Mouse (Mus musculus) midbrain, embryonic 13.5 days (tissue): ENCODE measurements at regions not wholly inside any gene's neighbourhood (a gene's known extent, or its start where the extent isn't known, plus 50 kb on each side); places are given as distances from the start of the nearest gene placed in this dataset.
A peak's percentile ranks its signal among the peaks of the same experiment; 100 is the strongest.

ENCODE experiments used
- ATAC-seq: fragments of 200-750 bp; cut with Nextera tagmentation; 2 replicates; pipeline ENCODE4 v1.8.0; 2017; ENCODE audit warnings: mild to moderate bottlenecking, moderate TSS enrichment, moderate library complexity
- H3K27ac ChIP-seq: fragments of 300-500 bp; sonication (generic); 2 replicates; pipeline ENCODE4 v1.5.1; 2015; ENCODE audit warnings: inconsistent platforms, mild to moderate bottlenecking, moderate library complexity
- H3K27me3 ChIP-seq: fragments of 300-500 bp; sonication (generic); 2 replicates; pipeline ENCODE4 v1.6.1; 2015; ENCODE audit warnings: mild to moderate bottlenecking, inconsistent platforms
- H3K36me3 ChIP-seq: fragments of 300-500 bp; sonication (generic); 2 replicates; pipeline ENCODE4 v1.6.1; 2015; ENCODE audit warnings: mild to moderate bottlenecking, inconsistent platforms
- H3K4me1 ChIP-seq: fragments of 300-500 bp; sonication (generic); replicated peaks from 2 replicates; pipeline ENCODE4 v1.6.1; 2015; ENCODE audit warnings: inconsistent platforms
- H3K4me2 ChIP-seq: fragments of 300-500 bp; sonication (generic); replicated peaks from 2 replicates; pipeline ENCODE4 v1.6.1; 2015; ENCODE audit warnings: moderate library complexity, mild to moderate bottlenecking, inconsistent platforms
- H3K4me3 ChIP-seq: fragments of 300-500 bp; sonication (generic); replicated peaks from 2 replicates; pipeline ENCODE4 v1.5.1; 2015; ENCODE audit warnings: mild to moderate bottlenecking, inconsistent platforms
- H3K9ac ChIP-seq: fragments of 300-500 bp; sonication (generic); replicated peaks from 2 replicates; pipeline ENCODE4 v1.6.1; 2015; ENCODE audit warnings: mild to moderate bottlenecking, inconsistent platforms
- H3K9me3 ChIP-seq: fragments of 300-500 bp; sonication (generic); 2 replicates; pipeline ENCODE4 v1.6.1; 2016; ENCODE audit warnings: mild to moderate bottlenecking, inconsistent platforms
- WGBS: fragments of 180-500 bp; shearing (Covaris S2); methylation state at CpG from one replicate; pipeline ENCODE4 v1.1.7; 2015; 5-methylcytosine and 5-hydroxymethylcytosine counted together

GRCm38 (mm10) chr13:107902800-107903149, 141.5 kb upstream of the Smim15 start:
- H3K4me2 ChIP-seq = no peak overlapping the region
- ATAC-seq = no peak
- H3K27ac ChIP-seq = no peak overlapping the region
- H3K9me3 ChIP-seq = no peaks in the 10 kb centered on the region
- no peaks in the 10 kb centered on the region for H3K36me3 ChIP-seq
- no peak overlapping the region for H3K9ac ChIP-seq
- 76% methylated on average over 5 of the region's 5 CpGs for WGBS
- peaks cover 11% of the 10 kb centered on the region for H3K4me1 ChIP-seq
- H3K4me3 ChIP-seq = no peak overlapping the region
- no peaks in the 10 kb centered on the region for H3K27me3 ChIP-seq

GRCm38 (mm10) chr13:107899600-107900229, 144.5 kb upstream of the Smim15 start:
- Histone ChIP-seq H3K9ac (no peak overlapping the region), H3K4me2 (no peak overlapping the region), H3K4me3 (no peak overlapping the region), H3K36me3 (no peaks in the 10 kb centered on the region), H3K9me3 (no peaks in the 10 kb centered on the region), H3K4me1 (peaks cover 11% of the 10 kb centered on the region), H3K27ac (no peak overlapping the region), H3K27me3 (no peaks in the 10 kb centered on the region)
- no peak for ATAC-seq
- 55% methylated on average over 8 of the region's 8 CpGs for WGBS

GRCm38 (mm10) chr13:107897646-107898045, 146.6 kb upstream of the Smim15 start:
- H3K27me3 ChIP-seq = peaks cover 8% of the 10 kb centered on the region
- H3K9ac ChIP-seq = no peak overlapping the region
- ATAC-seq = no peak
- no peak overlapping the region for H3K4me3 ChIP-seq
- no peak overlapping the region for H3K4me2 ChIP-seq
- no peaks in the 10 kb centered on the region for H3K36me3 ChIP-seq
- H3K4me1 ChIP-seq = no peaks in the 10 kb centered on the region; the same call in 1 of the 2 replicates
- no peak overlapping the region for H3K27ac ChIP-seq
- 82% methylated on average over 1 of the region's 1 CpGs for WGBS
- no peaks in the 10 kb centered on the region for H3K9me3 ChIP-seq

GRCm38 (mm10) chr13:107897184-107897583, 147.1 kb upstream of the Smim15 start:
- no peak for ATAC-seq
- peaks cover 8% of the 10 kb centered on the region for H3K27me3 ChIP-seq
- 93% methylated on average over 3 of the region's 3 CpGs for WGBS

GRCm38 (mm10) chr13:107893581-107894183, 150.6 kb upstream of the Smim15 start:
- Histone ChIP-seq H3K9me3 (no peaks in the 10 kb centered on the region), H3K4me2 (no peak overlapping the region), H3K36me3 (no peaks in the 10 kb centered on the region), H3K27me3 (peaks cover 8% of the 10 kb centered on the region), H3K4me1 (peaks cover 13% of the 10 kb centered on the region), H3K27ac (no peak overlapping the region), H3K9ac (no peak overlapping the region), H3K4me3 (no peak overlapping the region)
- no peak for ATAC-seq
- 95% methylated on average over 8 of the region's 8 CpGs for WGBS

More at GRCm38 (mm10) chr13:107897184-107897583, 147.1 kb upstream of the Smim15 start:
- Histone ChIP-seq H3K4me2 (no peak overlapping the region), H3K4me1 (peaks cover 5% of the 10 kb centered on the region), H3K36me3 (no peaks in the 10 kb centered on the region), H3K4me3 (no peak overlapping the region), H3K9ac (no peak overlapping the region), H3K9me3 (no peaks in the 10 kb centered on the region), H3K27ac (no peak overlapping the region)

- Histone ChIP-seq H3K27ac (no peak overlapping the region), H3K27me3 (peaks cover 8% of the 10 kb centered on the region), H3K4me1 (peaks cover 13% of the 10 kb centered on the region), H3K4me3 (no peak overlapping the region), H3K9ac (no peak overlapping the region), H3K9me3 (no peaks in the 10 kb centered on the region), H3K4me2 (no peak overlapping the region), H3K36me3 (no peaks in the 10 kb centered on the region)
- 89% methylated on average over 4 of the region's 4 CpGs for WGBS
- ATAC-seq = no peak
Measured at GRCm38 (mm10) chr13:107893081-107893480, 151.2 kb upstream of the Smim15 start.

- Histone ChIP-seq H3K9me3 (no peaks in the 10 kb centered on the region), H3K27ac (peak overlapping the region; percentile 99), H3K4me2 (peak overlapping the region; percentile 76), H3K9ac (peak overlapping the region; percentile 90), H3K36me3 (no peaks in the 10 kb centered on the region), H3K4me3 (peak overlapping the region; percentile 86), H3K4me1 (peaks cover 17% of the 10 kb centered on the region), H3K27me3 (peaks cover 8% of the 10 kb centered on the region)
- 11% methylated on average over 11 of the region's 11 CpGs for WGBS
- ATAC-seq = no peak
Measured at GRCm38 (mm10) chr13:107891946-107892345, 152.3 kb upstream of the Smim15 start.

GRCm38 (mm10) chr13:107890866-107891821, 153.1 kb upstream of the Smim15 start:
- Histone ChIP-seq H3K9me3 (no peaks in the 10 kb centered on the region), H3K4me2 (peak overlapping the region; percentile 76), H3K9ac (peak overlapping the region; percentile 90), H3K36me3 (no peaks in the 10 kb centered on the region), H3K27me3 (peaks cover 8% of the 10 kb centered on the region), H3K4me1 (peaks cover 25% of the 10 kb centered on the region), H3K27ac (peak overlapping the region; percentile 99), H3K4me3 (peak overlapping the region; percentile 86)
- under 1% methylated on average over 88 of the region's 95 CpGs for WGBS
- ATAC-seq = no peak; the same call in none of the 2 replicates

GRCm38 (mm10) chr13:107889985-107890865, 154.0 kb upstream of the Smim15 start:
- Histone ChIP-seq H3K9me3 (no peaks in the 10 kb centered on the region), H3K4me3 (peak overlapping the region; percentile 86), H3K27me3 (peaks cover 8% of the 10 kb centered on the region), H3K4me1 (peaks cover 25% of the 10 kb centered on the region), H3K9ac (peak overlapping the region; percentile 93), H3K36me3 (no peaks in the 10 kb centered on the region), H3K4me2 (peak overlapping the region; percentile 80), H3K27ac (peak overlapping the region; percentile 99)
- peak; percentile 94 for ATAC-seq
- WGBS = under 1% methylated on average over 82 of the region's 90 CpGs

GRCm38 (mm10) chr13:107889588-107889984, 154.7 kb upstream of the Smim15 start:
- H3K27ac ChIP-seq = peak overlapping the region; percentile 99
- peaks cover 8% of the 10 kb centered on the region for H3K27me3 ChIP-seq
- peak; percentile 1 for ATAC-seq
- peak overlapping the region; percentile 80 for H3K4me2 ChIP-seq
- H3K9me3 ChIP-seq = no peaks in the 10 kb centered on the region
- peak overlapping the region; percentile 93 for H3K9ac ChIP-seq
- 2% methylated on average over 30 of the region's 66 CpGs for WGBS
- H3K4me1 ChIP-seq = peaks cover 30% of the 10 kb centered on the region
- H3K4me3 ChIP-seq = peak overlapping the region; percentile 86
- no peaks in the 10 kb centered on the region for H3K36me3 ChIP-seq
